In the genomic region with DNA sequence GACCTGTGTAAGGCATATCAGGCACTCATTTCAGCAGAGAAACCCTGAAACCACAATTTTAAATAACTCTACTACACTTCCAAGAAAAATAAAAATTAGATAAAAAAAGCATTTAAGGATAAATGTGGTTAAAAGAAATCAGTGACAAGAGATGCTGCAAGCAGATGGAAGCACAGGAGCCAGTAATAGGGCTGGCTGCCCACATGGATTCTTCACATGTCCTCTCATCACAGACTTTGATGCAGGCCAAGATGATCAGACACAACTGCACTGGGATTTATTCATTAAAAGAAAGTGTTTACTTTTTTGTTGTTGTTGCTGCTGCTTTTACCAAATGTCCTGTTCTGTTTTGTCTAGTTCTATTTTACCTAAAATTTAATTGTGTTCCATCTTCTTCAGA, we compare ENCODE assay signal across 13 mouse cellular contexts.
"Had no signal": no experiment of that assay in that cellular context is flagged by ENCODE, and none has a peak within 500 bp of the region (broad histone marks: within the 10 kb centered on the region; RNA-seq: fewer than 3 reads in every experiment).

No protein-coding gene starts in this region.

- H3K4me1 ChIP-seq: midbrain, embryonic 10.5 days; midbrain, embryonic 12.5 days; neural tube, embryonic 12.5 days; stomach, embryonic 15.5 days had no signal

- H3K36me3 ChIP-seq: midbrain, embryonic 10.5 days; midbrain, embryonic 12.5 days; neural tube, embryonic 12.5 days; stomach, embryonic 15.5 days had no signal

- H3K27me3 ChIP-seq: midbrain, embryonic 12.5 days; neural tube, embryonic 12.5 days; stomach, embryonic 15.5 days had no signal

- H3K4me2 ChIP-seq: lung, embryonic 14.5 days; midbrain, embryonic 12.5 days; neural tube, embryonic 12.5 days; stomach, embryonic 15.5 days had no signal

- H3K4me3 ChIP-seq: midbrain, embryonic 10.5 days; midbrain, embryonic 12.5 days; neural tube, embryonic 12.5 days; stomach, embryonic 15.5 days had no signal

- H3K9ac ChIP-seq: lung, embryonic 14.5 days; midbrain, embryonic 12.5 days; neural tube, embryonic 12.5 days; stomach, embryonic 15.5 days had no signal

- DNase-seq: lung, embryonic 14.5 days; lung, postnatal 10 days; lung, postnatal 4 days; midbrain, embryonic 14.5 days; right cerebral cortex, postnatal 14 days; thymus, adult 2 months; thymus, postnatal 25 days; thymus, postnatal 4 days had no signal

- H3K9me3 ChIP-seq: midbrain, embryonic 10.5 days; midbrain, embryonic 12.5 days; neural tube, embryonic 12.5 days; stomach, embryonic 15.5 days had no signal

- H3K27ac ChIP-seq: midbrain, embryonic 10.5 days; midbrain, embryonic 12.5 days; neural tube, embryonic 12.5 days; stomach, embryonic 15.5 days; stomach, postnatal 0 days had no signal
